Mouse (Mus musculus) layer of hippocampus, adult 9-10 months (tissue): Measurements from ENCODE around the gene Ank.

Experiments
- DNase-seq: peaks from one replicate; pipeline ENCODE4 v3.0.0; 2022; ENCODE audit warnings: low spot score

Gene Ank

DNA sequence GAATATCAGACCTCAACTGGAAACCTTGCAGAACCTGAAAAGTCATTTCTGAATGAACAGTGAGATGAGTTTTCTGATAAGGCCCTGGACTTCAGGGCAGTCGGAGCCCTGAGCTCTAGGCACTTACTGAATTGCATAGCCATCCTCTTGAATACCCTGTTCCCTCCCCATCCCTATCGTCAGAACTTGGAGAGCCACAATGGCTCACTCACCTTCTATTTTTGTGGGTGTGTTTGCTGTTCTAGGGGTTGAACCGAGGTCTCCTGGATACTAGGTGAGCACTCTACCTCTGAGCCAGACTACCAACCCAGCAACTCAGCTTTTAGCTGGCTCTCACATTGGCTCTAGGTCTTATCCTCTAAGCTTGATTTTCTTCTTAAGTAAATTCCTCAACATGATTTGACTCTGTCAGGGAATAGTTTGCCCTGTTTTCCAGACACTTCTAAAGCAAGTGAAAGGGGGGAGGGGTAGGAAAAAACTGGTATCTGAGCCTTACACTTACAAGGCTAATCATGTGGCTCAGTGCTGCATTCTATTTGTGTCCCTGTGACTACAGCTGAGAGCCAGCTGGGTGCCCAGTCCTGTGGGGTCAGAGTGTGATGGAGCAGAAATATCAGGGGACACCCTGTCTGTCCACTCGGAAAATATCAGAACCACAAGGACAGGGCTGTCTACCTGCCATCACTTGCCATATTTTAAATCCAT lies 71.2 kb downstream of the Ank start:
- DNase-seq: no peak

DNA sequence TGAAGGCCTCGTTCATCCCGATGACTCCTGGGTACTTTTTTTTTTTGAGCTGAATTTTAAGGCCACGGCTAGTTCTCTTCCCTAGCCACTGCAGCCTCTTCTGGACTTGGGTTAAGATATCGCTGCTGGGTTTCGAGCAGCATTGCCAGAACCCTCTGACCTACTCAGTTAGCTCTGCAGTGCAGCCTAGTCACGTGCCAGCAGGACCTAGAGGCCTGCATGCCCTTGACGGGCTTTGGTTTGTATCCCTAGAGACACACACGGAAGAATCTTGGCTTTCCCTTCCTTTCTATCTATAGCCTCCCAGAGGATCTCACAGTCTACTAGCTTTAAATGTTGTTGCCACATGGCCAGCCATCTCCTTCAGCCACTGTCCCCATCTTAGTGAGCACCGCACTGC lies 73.3 kb downstream of the Ank start:
- DNase-seq: no peak

DNA sequence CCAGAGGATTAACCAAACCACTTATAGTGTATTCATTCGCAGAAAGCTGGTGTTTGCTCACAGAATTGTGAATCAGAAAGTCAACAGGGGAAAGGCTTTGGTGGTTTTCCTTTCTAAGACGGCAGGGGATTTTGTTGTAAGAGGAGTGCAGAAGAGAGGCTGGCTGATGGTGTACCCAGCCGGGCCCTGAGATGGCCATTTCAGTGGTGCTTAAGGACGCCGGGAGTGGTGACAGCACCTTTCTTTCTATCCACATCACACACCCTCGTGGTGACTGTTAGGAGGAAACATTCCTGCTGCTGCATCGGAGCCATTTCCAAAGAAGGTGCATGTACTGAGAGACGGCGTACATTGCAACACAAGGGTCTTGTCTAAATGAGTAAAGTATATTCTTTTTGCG lies 78.7 kb downstream of the Ank start:
- DNase-seq: no peak

DNA sequence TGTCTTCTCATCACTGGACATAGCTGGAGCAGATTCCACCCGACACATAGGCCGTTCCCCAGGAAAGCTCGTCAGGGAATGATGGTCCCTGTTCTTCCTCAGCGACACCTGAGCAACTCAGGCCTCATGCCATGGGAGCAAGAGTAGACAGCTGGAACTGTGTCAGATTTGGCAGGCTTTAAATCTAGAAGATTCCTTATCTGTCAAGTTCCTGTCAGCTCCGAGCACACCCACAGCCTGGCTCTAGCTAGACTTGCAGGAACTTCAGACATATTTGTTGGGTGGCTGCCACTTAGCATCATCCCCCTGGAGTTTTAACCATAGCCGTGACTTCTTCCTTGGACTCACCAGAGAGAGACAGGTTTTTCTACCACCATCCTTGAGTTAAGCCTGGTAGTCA lies 81.6 kb downstream of the Ank start:
- no peak for DNase-seq

DNA sequence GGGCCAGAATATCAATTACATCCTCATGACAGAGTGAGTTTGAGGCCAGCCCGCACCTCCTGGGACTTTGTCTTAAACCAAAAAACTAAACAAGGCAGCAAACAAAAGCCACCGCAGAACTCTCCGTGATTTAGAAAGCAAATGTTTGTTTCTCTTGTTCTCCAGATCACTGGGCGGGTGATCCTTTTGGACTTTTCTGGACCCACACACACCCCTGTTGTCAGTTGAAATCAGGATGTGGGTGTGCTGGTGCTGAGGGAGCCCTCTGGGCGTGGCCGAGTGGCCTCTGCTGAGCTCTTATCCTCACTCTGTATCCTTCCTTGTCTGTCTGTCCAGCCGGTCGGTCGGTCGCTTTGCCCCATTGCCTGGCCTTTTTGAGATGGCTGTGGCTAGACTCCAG lies 82.6 kb downstream of the Ank start:
- no peak for DNase-seq

DNA sequence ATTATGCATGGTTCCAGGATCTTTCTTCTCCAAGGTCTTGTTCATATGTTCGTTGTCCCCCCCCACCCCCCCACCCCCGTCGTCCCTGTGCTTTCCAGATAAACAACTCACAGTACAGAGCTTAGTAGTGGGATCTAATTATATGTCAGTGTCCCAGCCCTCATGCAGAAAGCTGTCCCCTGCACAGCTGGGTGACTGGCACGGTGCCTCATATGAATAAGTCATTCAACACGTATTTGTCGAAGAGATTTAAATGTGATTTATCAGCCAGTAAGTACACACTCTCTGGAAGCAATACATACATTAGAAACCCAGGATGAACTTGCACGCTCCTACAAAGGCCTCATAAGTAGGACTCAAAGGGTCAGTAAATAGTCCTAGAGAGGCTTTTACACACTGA lies 83.4 kb downstream of the Ank start:
- DNase-seq: no peak

DNA sequence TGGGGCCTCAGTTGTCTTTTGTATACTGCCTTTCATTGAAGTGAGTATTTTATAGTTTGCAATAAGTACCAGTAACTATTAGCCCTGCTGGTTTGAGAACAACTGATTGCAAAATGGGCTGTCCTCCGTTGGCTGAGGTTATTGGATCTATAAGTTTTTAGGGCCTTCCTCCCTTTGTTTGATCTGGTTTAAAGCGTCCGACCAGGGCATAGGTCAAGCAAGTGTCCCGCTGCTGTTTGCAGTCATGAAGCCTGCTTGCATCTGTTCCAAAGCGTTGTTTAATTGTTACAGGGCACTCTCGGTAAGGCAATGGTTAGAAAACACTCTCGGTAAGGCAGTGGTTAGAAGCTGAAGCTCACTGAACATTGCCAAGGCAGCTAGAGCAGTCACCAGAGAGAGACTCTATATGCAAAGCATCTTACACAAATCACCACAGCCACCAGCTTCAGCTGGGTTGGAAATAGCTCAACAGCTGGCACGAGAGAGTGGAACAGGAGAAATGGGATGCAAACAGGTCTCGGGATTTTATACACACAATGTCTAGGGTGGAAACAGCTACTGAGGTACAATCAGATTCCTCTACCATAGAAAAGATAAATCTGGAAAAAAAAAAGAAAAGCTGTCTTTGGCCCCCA lies 84.0 kb downstream of the Ank start:
- DNase-seq: no peak

DNA sequence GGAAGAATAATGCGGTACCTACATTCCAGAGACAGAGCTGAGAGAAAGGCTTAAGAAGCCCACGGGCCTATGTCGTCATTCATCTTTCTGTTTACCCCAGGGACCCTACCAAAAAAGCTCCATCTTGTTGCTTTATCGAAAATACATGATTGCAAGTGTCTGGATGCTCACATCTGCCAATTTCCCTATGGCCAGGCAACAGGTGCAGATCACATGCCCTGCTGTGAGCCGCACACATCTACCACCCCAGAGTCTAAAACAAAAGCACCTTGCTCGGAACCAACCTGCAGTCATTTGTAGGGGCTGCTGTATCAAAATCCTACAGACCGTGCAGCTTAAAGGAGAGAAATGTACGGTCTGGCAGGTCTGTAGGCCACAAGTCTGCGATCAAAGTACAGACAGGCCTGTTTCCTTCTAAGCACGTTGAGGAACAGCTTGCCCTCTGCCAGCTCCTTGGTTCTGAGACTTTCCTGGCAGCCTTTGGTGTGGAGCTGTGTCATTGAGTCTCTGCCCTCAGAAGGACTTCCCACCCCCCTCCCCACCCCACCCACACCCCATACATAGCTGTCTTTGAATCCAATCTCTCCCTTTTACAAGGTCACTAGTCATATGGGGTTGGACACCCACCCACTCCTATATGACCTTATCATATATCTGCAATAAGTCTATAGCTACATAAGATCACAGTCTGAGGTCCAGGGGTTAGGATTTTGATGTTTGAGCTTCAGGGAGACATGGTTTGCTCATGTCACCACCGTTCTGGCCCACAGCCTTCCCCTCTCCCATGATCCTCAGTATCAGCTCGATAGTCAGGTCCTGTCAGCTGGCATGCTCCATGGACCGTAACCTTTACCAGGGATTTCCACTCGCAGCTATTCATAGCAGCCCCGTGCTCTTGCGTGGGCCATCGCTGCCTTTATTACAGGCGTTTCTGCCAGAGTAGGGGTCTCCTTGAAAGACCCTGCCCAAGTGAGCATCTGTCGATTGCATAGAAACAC lies 84.9 kb downstream of the Ank start:
- DNase-seq: no peak

DNA sequence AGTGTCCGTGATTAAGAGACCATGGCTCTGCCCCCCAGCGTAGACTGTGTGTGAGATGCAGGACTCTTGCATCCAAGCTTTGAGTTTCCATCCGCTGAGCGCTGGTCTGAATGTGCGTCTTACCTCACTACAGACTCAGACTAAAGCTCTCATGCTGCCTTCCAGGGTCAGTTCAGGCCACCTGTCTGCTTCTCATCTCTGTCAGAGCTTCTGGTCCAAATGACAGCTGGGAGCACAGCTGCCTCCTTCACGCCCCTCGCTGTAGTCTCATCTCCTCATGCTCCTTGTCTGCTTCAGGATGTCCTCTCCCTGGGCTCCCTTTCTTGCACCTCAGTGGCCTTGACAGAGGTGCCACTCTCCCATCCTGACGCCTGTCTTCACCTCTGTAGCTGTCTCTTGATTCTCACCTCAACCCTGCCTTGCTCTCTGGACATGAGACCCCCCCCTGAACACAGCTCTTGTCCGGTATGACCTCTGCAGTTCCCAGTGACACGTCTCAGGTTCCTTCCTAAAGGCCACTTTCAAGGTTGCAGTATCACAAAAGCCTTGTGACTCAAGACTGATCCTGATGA lies 85.7 kb downstream of the Ank start:
- no peak for DNase-seq

DNA sequence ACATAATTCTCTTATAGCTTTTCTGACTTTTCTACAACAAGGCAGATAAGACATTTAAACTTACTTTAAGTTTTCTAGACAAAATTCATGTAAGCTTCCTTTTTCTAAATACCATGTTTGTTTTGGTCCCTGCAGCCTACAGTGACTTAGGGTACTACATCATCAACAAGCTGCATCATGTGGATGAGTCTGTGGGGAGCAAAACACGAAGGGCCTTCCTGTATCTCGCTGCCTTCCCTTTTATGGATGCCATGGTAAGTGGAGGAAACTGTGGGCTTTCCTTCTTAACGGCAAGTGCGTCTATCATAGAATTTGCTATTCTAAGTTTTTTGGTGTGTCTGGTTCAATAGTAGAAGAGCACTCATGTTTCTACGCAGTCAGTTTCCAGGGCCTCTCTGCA lies 87.1 kb downstream of the Ank start:
- DNase-seq: no peak

DNA sequence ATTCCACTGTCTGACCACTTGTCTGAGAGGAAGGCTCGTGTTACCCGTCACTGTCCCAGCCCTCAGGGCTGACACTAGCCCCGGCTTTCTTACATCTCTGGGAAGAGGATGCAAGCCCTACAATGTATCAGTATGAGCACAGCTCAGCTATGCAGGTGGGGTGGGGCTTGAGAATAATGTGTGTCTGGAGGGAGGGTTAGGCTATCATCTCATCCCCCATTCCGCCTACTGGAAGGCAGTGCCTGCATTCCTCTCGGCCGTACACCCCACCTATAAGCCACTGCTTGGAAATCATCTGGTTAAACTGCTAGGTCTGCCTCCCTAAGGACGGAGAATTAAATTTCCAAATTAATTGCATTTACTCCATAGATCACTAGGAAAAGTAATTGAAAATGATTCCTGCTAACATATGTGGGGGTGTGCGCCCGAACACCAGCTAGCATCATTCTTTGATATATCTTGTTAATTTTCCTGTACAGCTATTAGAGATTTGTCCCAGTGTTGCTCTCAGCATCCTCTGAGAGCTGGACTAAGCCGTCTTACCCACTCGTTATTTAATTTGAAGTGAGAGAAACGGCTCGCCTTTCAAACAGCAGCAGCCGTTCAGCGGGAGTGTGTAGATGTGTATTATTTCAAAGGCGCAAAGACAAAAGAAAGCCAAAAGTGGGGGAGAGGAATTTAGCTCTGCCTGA lies 92.1 kb downstream of the Ank start:
- DNase-seq: no peak

DNA sequence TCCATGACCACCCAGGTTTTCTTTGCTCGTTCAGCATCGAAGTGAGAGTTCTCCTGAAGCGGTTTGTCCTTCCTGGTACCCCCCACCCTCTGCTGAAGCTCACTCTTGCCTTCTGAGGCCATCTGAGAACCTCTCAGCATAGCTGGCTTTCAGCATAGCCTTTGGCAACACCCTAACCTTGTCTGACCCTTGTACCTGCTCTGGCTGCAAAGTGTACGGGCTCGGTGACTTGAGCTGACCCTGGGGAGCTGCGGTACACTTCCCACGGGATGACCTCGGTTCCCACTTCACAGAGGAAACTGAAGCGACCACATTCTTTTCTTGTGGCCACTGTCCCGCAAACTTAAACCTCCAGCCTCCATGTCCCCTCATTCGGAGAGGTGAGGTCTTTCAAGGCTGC lies 93.8 kb downstream of the Ank start:
- no peak for DNase-seq

DNA sequence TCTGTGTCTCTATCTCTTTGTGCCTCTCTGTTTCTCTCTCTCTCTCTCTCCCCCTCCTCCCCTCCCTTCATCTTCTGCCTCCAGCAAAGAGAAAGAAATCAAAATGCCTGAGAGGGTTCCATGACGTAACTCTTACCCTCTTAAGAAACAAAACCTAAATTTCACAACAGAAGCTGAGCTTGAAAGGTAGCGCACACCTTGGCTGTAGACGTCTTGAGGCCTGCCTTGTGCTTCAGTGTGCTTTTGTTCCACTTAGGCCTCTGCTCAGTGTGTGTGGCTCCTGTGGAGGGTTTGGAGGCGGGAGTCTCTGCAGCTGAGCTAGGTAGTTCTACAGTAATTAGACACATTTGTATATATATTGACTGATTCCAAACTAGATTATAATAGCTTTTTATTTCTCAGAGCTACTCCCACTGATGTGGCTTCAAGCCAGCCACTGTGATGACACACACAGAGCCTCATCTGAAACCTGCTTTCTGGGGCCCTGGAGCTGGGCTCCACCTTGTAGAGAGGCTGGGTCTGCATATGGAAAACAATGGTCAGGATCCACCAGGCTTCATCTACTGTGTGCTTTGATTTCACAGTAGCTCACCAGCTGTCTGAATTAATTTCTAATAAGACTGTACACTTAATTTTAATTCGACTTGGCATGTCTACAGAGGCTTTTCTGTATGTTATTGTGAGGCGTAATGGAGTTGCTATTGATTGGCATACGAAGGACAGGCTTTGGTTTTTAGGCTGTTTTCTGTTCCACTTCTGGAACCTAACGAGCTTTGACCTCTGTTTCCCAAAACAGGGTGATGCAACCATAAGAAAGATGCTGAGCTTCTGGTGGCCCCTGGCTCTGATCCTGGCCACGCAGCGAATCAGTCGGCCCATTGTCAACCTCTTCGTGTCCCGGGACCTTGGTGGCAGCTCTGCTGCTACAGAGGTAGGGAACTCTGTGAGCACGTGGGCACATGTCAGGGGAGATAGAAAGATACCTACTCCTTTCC lies 97.9 kb downstream of the Ank start:
- peak; percentile 59 for DNase-seq

DNA sequence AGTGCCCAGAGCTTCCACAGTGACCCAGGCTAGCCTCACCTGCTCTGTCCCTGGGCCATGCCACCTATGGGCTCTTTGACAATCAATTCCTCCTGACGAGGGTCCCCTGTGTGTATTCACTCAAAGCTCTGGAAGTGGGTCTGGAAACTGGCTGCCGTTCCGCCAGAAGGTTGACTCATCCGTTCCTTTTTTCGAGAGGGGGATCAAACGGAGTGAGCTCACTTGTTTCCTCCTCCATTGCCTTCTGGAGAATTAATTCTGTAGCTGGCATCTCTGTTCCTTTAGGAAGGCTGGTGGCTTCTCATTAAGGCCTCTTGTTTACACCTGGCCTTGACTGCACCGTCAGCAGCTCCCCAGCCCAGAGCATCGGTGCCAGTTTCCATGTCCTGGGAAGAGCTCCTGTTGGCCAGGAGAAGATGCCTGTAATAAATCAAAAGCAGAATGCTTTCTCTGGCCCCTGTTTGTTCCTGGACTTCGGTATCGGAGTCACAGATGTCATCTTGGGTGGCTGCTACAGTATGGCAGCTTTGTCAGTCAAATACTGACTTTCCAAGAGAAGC lies 99.2 kb downstream of the Ank start:
- DNase-seq: no peak

DNA sequence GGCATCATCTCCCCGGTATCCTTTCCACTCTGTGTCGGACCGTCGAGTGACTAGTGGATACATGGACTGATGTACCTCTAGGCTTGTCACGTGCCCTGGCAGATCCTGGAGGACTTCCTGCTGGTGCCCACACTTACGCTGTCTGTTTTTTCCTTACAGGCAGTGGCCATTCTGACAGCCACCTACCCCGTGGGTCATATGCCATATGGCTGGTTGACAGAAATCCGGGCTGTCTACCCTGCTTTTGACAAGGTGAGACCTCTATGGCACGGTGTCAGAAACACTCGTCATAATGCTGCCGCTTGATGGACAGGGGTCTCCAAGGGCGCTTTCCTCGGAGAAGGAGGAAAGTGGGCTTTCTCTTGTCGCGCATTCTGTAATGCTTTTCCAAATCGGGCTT lies 100.9 kb downstream of the Ank start:
- no peak for DNase-seq

DNA sequence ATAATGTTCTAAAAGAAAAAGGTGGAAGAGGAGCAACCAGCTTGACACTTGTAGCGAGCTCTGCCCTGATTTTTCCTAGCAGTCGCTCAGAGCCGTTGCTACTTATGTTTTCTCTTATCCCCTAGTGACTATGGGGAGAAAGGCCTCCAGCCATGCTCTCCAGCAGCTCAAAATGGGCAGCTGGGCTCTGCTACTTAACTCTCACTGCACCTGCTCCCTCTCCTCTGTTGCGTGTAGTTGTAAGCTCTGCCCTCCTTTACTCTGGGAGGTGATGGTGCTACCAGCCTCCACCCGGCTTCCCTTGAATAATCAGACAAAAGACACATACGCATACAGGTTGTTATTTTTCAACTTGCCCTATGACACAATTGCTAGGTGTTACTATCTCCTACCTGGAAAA lies 101.9 kb downstream of the Ank start:
- no peak for DNase-seq

DNA sequence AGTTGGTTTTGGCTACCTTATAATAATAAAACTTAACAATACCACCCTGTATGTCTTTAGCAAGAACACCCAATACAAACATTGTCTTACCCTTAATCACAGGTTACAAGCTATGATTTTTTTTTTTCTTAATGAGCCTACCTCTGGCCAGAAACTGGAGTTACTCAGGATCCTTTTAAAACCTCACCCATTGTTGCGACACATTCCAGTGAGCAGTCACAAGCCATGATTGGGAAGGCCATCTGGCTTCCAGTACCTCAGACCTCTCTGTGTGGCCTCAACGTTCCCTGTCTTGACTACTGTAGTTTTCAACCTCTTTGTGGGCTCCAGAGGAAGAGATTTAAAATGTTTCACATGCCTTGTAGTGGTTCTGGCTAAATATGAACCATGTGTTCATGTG lies 103.4 kb downstream of the Ank start:
- DNase-seq: no peak

DNA sequence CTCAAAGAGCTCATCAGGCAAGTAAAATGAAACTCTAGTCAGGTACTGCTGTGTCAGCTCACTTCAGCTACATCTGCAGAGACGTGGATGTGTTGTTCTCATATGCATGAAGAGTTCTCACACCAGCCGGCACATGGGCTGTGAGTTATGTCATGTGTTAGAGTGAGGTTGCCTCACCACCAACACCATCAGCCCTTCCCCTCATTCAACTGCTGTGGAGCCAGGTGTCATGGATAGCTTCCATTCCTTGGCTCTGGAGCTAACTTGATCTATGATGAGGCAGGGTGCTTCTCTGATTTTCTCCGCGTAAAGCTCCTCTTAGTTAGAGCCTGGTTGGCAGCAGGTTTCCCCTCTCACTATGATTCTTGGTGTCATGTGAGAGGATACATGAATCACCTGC lies 103.9 kb downstream of the Ank start:
- DNase-seq: no peak

DNA sequence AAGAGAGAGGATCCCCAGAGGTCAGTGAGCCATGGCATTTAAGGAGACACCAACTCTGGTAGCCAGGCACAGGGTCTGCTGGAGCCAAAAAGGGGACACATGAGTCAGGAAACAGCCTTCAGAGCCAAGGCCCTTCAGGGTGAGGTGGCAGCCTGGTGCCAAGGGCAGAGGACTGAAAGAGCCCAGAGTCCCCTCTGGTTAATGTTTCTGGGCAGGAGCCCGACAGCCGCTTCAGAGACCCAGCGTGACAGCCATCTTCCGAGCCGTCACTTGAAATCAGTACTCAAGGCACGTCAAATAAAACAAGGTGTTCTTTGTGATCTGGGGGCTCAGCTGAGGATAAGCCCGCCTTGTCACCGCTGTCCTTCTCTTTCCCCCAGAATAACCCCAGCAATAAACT lies 104.7 kb downstream of the Ank start:
- DNase-seq: no peak

DNA sequence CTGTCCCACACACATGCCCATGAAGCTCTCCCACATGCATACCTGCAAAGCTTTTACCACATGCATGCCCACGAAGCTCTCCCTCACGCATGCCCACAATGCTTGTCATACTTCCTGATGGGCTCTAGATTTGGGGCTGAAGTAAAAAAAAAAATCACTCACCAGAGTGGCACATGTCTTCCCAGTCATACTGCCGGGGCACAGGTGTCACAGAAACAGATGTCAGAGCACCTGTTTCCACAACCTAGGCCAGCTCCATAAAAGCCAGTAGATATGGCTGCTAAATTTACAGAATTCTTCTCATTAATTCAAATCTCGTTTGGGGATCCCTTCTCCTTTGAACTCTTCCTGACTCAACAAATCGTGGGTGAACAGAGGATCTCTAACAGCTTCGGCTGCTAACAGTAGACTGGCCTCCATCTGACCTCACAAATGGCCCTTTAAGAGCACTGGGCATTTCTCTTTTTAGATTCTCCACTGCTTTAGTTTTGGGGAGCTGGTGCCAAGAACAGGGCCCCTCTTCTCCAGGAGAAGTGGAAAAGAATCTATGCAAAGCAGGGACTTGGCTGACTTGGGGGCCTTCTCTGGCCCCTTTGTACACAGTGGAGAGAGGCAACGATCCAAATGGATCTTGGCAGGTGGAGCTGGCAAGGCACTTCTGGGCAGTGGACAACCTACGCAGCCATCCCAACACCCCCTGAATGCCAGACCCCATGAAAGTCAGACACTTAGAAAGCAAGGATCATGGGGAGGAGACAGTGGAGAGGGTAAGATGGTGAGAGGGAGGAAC lies 108.7 kb downstream of the Ank start:
- DNase-seq: no peak
